Mouse (Mus musculus): ENCODE data around the gene Egr2. TPM values are rescaled to one million over a fixed set of nuclear protein-coding genes. Genes with fewer than 3 reads are reported as not detected.

The Egr2 gene
- polyA plus RNA-seq, 1 experiment from 2014 or later = 0.27 TPM

GRCm38 (mm10) chr10:67579830-67580229 is 44.6 kb downstream of the Egr2 start:
- no peak overlapping the region for H3K4me3 ChIP-seq (replicated peaks)
- H3K36me3 ChIP-seq = no peaks in the 10 kb centered on the region
- H3K4me2 ChIP-seq = no peak overlapping the region
- no peak overlapping the region for H3K9ac ChIP-seq
- no peaks in the 10 kb centered on the region for H3K9me3 ChIP-seq
- 78% methylated on average over 4 of the region's 4 CpGs for WGBS
- H3K27me3 ChIP-seq (replicated peaks) = no peaks in the 10 kb centered on the region
- H3K4me1 ChIP-seq = no peaks in the 10 kb centered on the region
- H3K27ac ChIP-seq = no peak overlapping the region
- ATAC-seq (ENCODE audit: insufficient read depth, low FRiP score, low read depth) = no peak

GRCm38 (mm10) chr10:67581698-67582285 is 46.5 kb downstream of the Egr2 start:
- H3K27ac ChIP-seq = no peak overlapping the region
- H3K9me3 ChIP-seq = no peaks in the 10 kb centered on the region
- no peak overlapping the region for H3K4me3 ChIP-seq (replicated peaks)
- H3K9ac ChIP-seq = no peak overlapping the region
- no peaks in the 10 kb centered on the region for H3K36me3 ChIP-seq
- WGBS = 74% methylated on average over 12 of the region's 12 CpGs
- no peaks in the 10 kb centered on the region for H3K4me1 ChIP-seq
- no peaks in the 10 kb centered on the region for H3K27me3 ChIP-seq (replicated peaks)
- no peak for ATAC-seq (ENCODE audit: insufficient read depth, low FRiP score, low read depth)
- H3K4me2 ChIP-seq = no peak overlapping the region

GRCm38 (mm10) chr10:67585873-67586610 is 50.8 kb downstream of the Egr2 start:
- Histone ChIP-seq H3K27ac (no peak overlapping the region), H3K4me1 (no peaks in the 10 kb centered on the region), H3K4me2 (no peak overlapping the region), H3K27me3 (replicated peaks) (no peaks in the 10 kb centered on the region), H3K9me3 (no peaks in the 10 kb centered on the region), H3K4me3 (replicated peaks) (no peak overlapping the region), H3K9ac (no peak overlapping the region), H3K36me3 (no peaks in the 10 kb centered on the region)
- 72% methylated on average over 18 of the region's 18 CpGs for WGBS
- ATAC-seq (ENCODE audit: insufficient read depth, low FRiP score, low read depth) = no peak

Other genes starting within 250 kb of the Egr2 start
- gene Ado, start 13.5 kb downstream of the Egr2 start, polyA plus RNA-seq (2015; fragmentation: Nextera tagmentation; extraction: Ambion mirVana) = 55.5 and 55.8 TPM in 2 replicates

Data from stomach, embryonic 15.5 days (tissue).